Mouse (Mus musculus): ENCODE measurements around the gene Fam20a.

The Fam20a gene

DNA sequence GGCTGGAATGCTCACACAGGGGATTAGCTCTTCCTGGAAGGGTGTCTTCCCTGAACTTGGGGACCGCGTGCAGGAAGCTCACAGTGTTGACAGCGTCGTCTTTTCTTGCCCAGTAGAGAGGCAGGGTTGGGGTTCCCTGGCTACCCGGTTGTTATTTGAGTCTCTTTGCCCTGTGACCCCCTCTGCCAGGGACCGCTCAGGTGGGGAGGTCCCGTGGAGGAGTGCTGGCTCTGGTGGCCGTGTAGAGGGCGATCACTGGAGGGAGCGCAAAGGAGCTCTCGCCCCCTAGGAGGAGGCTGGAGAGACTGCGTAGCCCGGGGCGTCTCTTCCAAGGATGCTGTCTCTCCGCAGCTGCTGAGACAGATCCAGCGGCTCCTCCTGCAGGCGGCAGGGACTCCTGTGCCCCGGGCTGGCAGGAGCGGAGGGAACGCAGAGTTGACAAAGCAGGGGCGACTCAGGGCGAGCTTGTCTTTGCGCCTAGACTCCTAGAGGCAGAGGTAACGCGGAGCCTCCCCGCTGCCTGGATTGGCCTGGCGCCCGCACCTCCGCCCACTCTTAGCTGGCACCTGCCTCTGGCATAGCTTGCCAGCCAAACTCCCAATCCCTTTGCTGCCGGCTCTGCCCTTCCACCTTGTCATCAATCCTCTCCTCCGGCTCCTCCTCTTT is at the start of gene Fam20a:
Gene Fam20a (minus strand): TSS at position 499 of the 666 bp plus-strand sequence.
- no peak for DNase-seq

DNA sequence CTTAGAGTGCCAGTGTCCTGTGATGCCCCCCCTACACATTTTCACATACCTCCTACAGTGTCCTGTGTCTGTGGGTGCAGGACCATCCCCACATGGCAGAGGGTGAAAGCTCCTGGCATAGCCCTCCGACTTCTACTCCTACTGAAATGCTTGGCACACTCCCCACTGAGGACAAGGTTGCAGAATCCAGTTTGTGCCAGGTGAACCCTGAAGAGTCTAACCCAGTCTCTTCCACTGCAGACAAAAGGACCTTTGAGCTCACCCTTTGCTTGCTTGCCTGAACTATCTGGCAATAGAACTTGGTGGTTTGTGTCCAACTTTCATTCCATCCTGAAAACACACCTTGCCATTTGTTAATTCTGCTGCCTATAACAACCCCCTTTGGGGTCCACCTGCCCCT is 49.3 kb upstream of the Fam20a start:
- no peak for DNase-seq

DNA sequence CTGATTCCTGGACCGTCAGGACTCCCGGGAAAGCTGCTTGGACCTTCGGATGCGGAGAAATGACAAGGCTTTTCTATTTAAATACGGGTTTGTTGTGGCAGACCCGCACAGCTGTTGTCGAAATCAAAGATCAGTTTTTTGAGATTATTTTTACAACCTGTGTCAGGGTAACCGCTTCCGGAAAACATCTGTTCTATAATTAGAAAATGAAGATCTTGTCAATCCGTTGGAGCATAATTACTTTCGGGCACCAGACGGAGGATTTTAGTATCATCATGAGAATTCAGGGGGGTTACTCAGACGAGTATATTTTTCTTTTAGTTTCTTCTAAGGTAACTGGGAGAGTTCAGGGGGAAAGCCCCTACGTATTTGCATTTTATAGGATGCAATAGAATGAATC is 48.1 kb upstream of the Fam20a start:
- DNase-seq: no peak

DNA sequence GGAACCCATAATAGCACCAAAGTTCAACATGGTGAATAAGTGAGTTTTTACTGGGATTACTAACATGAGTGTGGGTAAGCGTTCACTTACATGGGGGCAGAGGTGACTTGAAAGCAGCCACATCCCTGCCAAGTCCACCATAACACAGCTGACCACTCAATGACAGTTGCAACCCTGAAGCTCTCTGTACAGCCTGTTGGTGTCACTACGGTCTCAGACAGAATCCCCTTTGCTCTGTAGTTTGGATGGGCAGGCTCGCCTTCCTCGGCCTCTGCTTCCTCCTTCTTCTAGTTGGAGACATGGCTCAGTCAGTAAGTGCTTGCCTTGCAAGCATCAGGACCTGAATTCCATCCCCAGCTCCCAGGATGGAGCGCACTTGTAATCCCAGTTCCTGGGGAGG is 47.0 kb upstream of the Fam20a start:
- no peak for DNase-seq

DNA sequence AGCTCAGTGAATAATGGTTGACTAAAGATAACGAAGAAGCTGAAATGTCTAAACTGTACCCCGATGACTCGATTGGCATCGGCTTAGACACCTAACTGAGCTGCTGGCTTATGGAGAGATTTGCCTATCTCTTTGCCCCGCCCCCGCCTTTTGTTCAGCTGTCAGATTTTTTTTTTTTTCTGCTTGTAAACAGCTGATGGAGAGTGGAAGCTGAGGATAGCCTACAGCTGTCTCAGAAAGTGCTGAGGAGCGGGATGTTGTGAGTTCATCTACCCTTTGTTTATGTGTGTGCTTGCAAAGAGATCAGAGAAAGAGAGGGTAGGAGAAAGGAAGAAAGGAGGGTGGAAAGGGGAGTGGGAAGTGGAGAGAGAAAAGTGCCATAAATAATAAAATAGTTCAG is 38.0 kb upstream of the Fam20a start:
- DNase-seq: no peak

DNA sequence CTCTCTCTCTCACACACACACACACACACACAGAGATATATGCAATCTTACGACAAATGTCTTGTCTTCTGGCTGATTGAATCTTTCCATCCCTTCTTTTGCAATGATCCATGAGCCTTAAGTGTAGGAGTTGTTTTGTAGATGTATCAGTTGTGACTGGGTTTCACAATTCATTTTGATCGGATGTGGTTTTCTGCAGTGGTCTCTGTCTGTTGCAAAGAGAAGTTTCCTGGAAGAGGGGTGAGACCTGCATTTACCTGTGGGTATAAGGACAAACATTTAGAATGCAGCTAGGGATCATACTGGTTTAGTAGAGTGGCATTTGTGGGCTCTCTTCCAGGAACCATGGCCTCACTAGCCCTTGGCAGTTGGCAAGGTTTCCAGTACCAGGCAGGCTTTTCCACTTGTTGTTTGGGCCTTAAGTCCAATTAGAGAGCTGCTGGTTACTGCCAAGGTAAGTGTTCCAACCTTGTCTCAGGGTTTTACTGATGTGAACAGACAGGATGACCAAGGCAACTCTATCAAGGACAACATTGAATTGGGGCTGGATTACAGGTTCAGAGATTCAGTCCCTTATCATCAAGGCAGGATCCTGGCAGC is 36.6 kb upstream of the Fam20a start:
- DNase-seq: no peak

DNA sequence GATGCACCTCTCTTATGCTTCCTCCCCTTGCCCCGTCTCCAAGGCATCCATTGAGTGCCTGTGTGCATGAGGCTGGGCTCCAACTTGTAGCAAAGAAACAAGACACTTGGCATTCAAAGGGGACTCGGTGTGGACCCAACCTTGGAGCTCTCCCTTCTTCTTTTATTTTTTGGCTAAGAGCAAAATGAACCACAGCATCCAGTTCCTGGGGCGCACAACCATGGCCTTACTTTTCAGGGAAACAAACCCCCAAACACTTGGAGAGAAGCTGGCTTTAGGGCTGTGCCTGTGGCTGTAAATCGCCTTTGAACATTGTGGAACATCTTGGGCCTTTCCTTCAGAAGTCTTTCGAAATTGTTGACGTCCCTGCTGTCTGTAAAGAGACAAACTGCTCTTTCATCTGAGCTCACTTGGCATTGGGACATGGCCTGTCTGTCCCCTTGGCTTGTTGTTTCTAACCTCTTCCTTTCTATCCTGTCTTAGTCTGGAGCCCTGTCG is 32.1 kb upstream of the Fam20a start:
- no peak for DNase-seq

DNA sequence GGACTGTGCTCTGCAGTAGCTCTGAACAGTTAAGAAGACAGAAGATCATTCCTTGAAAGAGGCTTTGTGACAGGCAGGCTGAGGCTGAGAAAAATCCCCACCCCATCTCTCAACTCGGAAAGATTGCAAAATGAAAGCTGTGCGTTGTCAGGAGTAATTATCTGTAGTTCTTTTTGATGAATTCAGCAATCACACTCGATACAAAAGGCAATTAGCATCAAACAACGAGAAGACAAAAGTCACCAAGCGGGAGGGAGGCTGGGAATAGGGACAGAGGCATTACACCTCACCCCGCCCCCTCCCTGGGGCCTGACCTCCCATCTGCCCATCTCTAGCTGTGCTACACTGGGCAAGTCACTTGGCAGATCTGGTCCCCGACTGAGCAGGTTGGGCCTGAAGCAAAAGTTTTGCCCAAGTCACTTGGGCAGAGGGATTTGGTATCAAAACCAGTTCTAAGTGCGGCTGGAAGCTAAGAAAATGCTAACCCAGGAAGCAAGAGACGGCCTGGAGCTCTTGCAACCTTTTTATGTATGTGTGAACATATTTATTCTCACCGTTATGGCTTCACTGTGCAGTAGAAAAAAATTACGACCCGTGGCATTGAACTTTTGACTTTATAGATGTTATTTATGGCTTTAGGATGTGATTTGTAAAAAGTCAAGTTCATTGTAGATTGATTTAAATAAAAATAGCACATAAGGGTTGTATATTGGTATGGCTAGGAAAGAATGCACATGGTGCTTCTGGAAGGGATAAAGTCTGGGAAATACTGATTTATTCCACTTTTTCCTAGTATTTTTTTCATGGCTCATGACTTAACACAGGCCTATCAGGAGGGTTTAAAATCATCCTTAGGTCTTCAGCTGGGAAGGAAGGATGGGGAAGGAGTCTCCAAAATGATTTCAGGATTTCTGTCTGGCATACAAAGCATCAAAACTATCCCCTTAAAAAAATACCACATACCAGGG is 29.8 kb upstream of the Fam20a start:
- DNase-seq: no peak

DNA sequence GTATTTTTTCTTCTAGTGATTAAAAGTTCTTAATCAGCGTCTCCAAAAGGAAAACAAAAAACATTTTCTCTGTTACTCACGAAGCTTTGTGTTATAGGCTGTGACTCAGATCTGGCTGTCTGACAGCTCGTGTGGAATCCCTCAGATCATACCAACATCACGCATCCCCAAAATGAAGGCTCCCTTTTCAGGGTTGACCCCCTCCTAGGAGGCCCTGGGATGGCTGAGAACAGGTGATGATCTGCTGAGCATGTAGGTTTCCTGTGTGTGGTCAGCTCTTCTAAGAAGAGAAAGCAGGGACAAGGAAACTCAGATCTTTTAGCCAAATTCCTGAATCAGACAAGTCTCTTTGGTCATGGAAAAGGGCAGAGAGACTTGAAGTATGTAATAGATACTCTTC is 23.1 kb upstream of the Fam20a start:
- no peak for DNase-seq

DNA sequence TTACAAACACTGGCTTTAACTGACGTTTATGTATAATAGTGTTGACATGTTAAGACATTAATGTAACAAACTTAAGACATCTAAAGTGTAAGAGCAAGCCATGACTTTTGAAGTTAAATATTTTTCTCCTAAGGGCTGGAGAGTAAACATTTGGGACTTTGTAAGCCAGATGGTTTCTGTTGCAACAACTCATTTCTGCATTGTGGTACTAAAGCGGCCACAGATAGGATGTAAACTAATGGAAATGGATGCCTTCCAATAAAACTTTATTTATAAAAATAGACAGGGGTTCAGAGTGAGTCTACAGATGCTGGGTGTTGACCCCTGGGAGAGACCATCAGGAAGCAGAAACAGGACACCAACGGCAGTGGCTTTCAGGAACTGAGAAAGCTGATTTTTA is 15.9 kb upstream of the Fam20a start:
- DNase-seq: no peak

DNA sequence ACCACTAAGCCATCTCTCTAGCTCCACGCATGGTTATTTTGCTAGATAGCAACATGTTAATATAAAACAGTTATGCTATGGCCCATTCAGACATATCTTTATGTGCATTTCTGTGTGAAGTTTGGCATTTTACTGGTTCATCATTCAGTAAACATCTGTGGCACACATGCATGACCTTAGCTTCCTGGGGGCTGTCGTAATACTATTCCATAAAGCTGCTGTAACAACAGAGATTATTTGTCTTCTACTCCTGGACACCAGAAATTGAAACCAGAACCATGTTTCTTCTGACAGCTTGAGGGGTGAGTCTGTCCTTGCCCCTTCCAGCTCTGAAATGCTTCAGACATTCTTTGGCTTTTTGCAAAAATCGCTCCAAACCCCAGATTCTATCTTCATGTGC is 14.3 kb upstream of the Fam20a start:
- DNase-seq: no peak

DNA sequence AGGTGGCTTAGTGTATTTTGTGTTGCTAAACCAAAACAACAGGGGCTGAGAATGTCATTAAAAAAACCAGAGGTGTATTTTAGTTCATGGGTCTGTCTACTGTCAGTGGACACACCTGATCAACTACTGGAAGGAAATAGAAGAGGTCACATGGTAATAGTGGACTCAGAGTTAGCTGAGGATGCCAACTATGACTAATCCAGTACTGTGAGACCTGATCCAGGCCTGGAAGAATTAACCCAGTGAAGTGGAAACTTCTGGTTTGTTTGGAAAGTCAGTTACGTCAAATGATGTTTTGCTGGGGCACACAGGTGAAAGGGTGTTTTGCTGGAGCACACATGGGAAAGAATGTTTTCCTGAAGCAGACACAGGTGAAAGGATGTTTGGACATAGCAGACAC is 12.3 kb upstream of the Fam20a start:
- DNase-seq: no peak

DNA sequence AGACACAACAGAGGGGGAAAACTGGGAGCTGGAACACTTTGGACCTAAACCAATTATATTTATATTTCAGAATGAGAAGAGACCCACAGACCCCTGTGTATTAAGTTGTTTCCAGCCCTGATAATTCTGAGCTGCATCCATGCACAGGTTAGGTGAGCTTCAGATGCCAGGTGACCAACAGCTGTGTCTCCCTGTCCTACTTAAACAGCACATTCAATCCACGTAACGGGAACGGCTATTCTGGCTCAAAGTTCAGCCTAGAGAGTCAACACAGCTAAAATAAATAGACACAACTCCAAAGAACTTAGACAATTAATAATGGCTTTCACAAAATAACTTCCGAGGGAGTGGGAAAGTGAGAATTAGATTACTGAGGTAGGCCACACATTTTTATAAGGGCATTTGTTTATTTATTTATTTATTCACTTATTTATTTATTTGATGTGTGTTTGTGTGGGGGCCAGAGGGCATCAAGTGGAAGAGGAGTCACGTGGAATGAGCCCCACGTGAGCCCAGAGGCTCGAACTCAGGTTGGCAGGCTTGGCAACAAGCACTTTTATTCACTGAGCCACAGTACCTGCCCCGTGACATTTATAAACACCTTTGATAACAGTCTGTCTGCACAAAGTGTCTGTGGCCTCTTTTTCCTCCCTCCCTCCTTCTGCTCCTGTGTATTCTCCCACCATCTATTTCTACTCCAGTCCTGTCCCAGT is 10.8 kb upstream of the Fam20a start:
- no peak for DNase-seq

DNA sequence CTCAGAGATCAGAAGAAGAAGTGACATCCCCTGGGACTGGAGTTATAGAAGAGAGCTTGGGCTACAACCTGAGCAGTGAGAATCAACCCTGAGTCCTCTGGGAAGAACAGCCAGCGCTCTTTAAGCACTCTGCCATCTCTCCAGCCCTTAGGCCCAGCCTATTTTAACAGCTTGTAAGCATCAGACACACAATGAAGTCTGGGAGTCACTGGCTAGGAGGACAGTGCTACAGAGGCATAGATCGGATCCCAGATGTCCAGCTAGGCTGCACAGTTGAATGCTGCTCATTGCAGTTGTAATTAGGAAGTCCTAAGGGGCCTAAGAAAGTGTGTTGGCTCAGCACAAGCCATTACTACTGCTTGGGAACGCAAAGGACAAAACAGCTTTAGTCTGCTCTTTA is 6.3 kb upstream of the Fam20a start:
- DNase-seq: no peak

DNA sequence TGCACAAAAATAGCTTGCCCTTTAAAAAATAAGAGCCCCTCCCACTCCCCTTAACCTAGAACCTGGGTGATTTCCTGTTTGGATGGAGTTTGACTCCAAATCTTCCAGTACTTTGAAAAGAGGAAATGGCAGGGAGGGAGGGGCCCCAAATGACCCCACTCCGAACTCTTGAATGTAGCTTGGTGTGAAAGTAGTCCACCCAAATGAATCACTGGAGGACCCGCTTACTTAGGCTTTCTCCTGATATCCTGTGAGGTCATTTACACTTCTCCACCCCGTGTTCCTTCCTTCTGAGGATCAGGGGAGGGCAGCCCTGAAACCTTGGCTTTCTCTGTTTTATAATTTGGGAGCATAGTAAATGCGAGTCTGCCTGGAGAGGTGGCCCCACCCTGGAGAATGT is 632 bp upstream of the Fam20a start:
- no peak for DNase-seq

DNA sequence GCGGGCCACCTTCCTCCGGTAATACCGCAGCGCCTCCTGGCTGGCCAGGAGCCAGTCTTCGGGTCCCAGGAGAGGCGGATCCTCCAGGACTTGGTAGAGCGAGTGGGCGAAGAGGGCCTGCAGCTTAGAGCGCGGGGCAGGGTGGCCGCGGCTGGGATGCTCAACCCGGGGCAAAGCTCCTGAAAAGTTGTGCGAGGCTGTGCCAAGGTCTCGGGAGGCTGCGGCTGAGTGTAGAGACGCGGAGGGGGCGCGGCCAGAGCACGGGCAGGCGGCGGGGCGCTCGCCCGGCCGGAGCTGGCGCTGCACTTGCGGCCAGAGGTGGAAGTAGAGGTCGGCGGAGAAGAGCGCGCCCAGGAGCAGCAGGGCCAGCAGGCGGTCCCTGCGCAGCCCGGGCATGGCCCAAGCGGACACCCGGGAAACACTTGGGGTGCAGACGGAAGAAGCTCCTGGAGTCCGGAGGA is 729 bp downstream of the Fam20a start:
- DNase-seq: no peak

DNA sequence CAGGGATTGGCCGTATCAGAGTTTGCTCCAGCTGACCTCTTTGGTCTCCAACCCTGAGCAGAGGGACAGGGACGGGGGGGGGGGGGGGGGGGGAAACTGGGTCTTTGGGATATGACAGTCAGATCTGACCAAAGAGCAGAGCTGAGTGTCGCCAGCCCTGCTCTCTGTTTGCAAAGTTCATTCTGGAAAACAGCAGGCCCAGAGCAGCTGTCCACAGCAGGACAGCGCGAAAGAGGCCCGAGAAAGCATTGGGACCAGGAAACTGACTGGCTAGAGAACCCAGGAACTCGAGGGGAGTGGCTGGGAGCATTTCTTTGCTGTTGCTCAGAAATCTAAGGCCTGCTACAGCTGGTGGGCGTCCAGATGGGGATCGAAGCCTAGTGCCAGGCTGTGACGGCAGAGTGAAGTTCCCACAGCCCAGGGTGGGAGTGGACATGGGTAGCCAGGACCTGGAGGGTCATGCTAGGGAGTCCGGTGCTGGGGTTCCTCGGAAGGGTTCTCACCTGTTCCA is 1.2 kb downstream of the Fam20a start:
- DNase-seq: no peak

DNA sequence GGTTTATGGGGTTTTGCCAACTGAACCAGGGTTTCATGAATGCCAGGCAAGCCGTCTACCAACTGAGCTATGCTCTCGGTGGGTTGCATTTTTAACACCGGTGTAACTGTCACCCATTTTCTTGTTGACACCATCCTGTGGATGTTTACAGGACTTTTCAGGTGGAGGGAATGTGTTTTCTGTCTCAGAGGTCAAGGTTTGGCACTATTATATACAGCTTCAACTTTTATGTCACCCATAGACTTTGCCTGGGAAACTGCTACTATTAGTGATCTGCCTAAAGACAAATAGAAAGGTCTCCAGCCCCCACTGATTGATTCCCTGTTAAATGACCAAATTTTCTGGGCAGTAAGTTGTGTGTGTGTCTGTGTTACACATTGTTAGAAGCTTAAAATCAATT is 2.7 kb downstream of the Fam20a start:
- DNase-seq: no peak

DNA sequence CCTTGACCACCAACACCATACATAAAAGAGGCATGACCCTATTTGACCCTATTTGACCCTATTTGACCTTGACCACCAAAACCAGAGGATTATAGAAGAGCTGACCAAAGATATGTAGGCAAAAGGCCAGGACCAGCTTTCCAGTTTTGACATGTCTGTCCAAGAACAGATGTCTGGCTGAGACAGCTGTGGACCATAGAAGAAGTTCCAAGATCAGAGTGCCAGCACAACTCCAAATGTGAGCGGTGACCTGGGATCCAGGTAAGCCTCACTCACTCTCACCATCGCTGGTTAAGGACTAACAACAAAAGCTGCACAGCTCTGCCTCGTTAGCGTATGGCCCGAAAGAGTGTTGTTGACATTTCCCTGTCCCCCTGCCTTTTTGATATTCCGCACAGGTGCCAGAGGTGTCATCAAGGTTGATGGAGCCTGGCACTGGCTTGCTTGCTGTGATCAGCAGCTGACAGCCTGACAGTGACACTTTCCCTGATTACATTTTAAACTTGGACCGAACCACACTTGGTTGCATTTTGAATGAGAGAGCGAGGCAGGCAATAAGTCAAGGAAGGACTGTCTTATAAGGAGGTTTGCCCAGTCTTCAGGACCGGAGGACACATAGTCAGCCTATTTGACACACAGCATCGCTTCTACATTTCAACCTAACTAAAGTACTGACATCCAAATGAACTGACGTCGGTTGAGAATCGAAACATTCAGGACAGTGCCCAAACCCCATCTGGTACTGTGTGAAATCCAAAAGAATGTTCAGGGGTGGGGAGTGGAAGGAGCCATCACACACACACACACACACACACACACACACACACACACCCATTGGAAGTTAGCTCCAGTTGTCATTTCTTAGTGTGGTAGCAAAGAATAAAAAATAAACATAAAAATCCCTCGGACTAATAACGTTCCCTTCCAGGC is 3.8 kb downstream of the Fam20a start:
- no peak for DNase-seq

DNA sequence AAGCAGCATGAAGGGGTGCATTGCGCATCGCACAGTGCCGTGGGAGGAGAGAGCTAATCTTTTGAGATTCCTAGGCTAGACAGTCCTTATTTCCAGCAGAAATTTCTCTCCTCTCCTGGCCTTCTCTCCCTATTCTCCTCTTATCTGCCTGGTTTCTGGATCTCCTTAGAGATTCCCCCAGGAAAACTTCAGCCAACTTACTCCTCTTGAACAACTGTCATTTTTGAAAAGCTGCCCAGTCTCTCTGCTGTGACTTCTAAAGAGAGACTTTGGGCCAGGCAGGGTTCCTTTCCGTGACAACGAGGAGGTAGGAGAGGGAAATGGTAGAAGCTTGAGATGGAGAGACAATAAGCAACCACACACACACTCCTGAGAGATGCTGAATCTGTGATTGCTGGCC is 4.6 kb downstream of the Fam20a start:
- DNase-seq: no peak

DNA sequence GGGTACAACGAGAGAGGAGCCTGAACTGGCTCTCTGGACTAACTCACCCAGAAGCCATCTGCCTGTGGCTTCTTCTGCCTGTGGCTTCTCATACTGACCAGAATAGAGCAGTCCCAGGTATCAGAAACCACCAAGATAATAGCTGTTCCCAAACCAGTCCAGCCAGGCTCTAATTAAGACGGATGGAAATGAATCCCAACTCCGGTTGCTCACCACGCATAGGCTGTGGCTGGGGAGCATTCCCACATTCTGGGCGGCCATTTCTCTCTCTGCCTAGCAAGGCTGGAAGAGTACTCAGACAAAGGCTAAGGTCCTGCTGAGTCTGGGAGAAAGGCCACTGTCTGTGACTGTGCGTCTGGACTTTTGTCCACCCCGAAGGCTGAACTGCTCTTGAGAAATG is 5.1 kb downstream of the Fam20a start:
- no peak for DNase-seq

DNA sequence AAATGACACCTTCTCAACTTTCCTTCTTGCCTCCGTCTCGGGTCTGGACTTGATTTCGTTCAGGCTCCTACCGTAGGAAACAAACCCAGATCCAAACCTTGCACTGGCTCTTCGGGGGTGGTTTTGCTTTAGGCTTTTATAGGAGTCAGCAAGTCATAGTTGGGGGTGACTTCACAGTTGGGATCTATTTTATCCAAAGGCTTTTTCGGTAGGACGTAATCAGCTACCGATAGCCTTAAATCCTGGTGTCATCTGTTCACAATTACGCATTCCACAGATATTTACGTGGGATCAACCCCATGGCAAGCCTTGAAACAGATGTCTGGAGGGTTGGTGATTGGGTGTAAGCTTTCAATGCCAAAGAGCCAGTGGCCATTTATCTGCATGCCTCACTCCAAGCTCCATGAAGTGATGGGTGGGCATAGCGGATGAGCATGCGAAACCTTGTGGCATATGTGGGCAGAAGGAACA is 6.7 kb downstream of the Fam20a start:
- no peak for DNase-seq
